Comparison of ENCODE assay signal across 12 mouse cellular contexts in the genomic region with DNA sequence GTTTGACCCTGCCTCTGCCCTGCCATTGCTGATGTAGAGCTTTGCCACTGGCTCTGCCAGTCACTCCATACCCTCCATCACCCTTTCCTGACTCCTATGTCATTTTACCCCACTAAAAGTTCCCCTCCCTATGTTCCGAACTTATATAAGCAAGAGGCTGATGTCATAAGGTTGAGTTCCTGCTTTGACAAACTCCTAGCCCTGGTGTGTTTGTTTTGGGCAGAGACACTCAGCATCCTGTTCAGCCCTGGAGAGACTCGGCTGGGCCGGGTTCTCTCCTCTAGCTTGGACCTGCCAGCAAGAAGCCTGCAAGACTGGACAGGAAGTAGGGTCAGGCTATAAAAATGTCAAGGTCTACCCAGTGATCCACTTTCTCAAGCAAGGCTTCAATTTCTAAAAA. TPM values are rescaled to one million over a fixed set of nuclear protein-coding genes. Genes with fewer than 3 reads are reported as not detected.
DNase-seq lines count a peak whose midpoint lies in the region; TF ChIP-seq lines count a peak whose summit lies in the region.
"Had no signal": no experiment of that assay in that cellular context is flagged by ENCODE, and none has a peak within 500 bp of the region (broad histone marks: within the 10 kb centered on the region; RNA-seq: fewer than 3 reads in every experiment).

No protein-coding gene starts in this region.

- TF ChIP-seq POLR2A in kidney, adult 2 months (IDR thresholded peaks at IDR 0.05; ENCODE audit: low read depth, low read length) = no peak

- peak; percentile 14 for DNase-seq in gastrocnemius, adult 18-20 months (ENCODE audit: low spot score)
- no peak for DNase-seq in gastrocnemius, postnatal 10 days
- DNase-seq in heart, adult 11 months = peak; percentile 97
- DNase-seq in kidney, adult 2 months = peak; percentile 53
- peak; percentile 15 for DNase-seq in lung, postnatal 36 days
- no peak for DNase-seq in natural killer cell, adult 2 months (ENCODE audit: low spot score in 2 of 2)
- no peak for DNase-seq in right cerebral cortex, postnatal 25 days
- no peak for DNase-seq in frontal cortex, postnatal 25 days (ENCODE audit: low spot score in 2 of 2)

- no peak overlapping the region for H3K4me3 ChIP-seq in kidney, adult 2 months (ENCODE audit: insufficient read depth, low read depth, low read length)
- H3K4me3 ChIP-seq: megakaryocyte, embryonic 14.5 days; neural tube, embryonic 15.5 days had no signal

- no peak for TF ChIP-seq CTCF in kidney, adult 2 months (conservative IDR thresholded peaks at IDR 0.05; ENCODE audit: insufficient read depth, insufficient read length, low read depth, low read length)

- H3K4me1 ChIP-seq in kidney, adult 2 months (ENCODE audit: control insufficient read depth, insufficient read depth, low read length) = no peaks in the 10 kb centered on the region
- H3K4me1 ChIP-seq: neural tube, embryonic 15.5 days had no signal

- WGBS in kidney, adult 2 months = 35% methylated on average over 3 of the region's 3 CpGs

- no peaks in the 10 kb centered on the region for H3K27me3 ChIP-seq in kidney, adult 2 months (replicated peaks; ENCODE audit: control insufficient read depth, insufficient read depth, low read length)
- H3K27me3 ChIP-seq: CH12.LX; megakaryocyte, embryonic 14.5 days; neural tube, embryonic 15.5 days had no signal

- H3K36me3 ChIP-seq in kidney, adult 2 months (ENCODE audit: control insufficient read depth, insufficient read depth, low read length) = no peaks in the 10 kb centered on the region
- H3K36me3 ChIP-seq: neural tube, embryonic 15.5 days had no signal

- no peak overlapping the region for H3K27ac ChIP-seq in kidney, adult 2 months (ENCODE audit: insufficient read depth, low read depth, low read length)
- H3K27ac ChIP-seq: neural tube, embryonic 15.5 days had no signal

RNA-seq across cellular contexts. Expression of a gene that starts 52.5 kb away (rescaled TPM):
- total RNA-seq in gastrocnemius, adult 18-20 months (2021) = 10 to 100 TPM; 35.3 to 38.5 TPM
- total RNA-seq in gastrocnemius, postnatal 10 days (2021) = 10 to 100 TPM; 11.2 to 19.3 TPM
- polyA plus RNA-seq in kidney, adult 2 months (2012; rRNA removed) = not detected in 2 replicates
- total RNA-seq: common myeloid progenitor, adult 5-6 weeks had no signal

RNA-seq across cellular contexts. Expression of a gene that starts 58.1 kb away (rescaled TPM):
- 1 to 10 TPM; 2.7 TPM for total RNA-seq in gastrocnemius, adult 18-20 months (2021)
- total RNA-seq in gastrocnemius, postnatal 10 days (2021) = 1 to 10 TPM; 2.5 to 2.6 TPM
- polyA plus RNA-seq in kidney, adult 2 months (2012; rRNA removed) = 0.46 and 0.58 TPM in 2 replicates

RNA-seq across cellular contexts. Expression of a gene that starts 58.3 kb away (rescaled TPM):
- total RNA-seq in gastrocnemius, adult 18-20 months (2021) = 10 to 100 TPM; 20.4 to 21.5 TPM
- total RNA-seq in gastrocnemius, postnatal 10 days (2021) = 10 to 100 TPM; 11.4 to 16.9 TPM
- 5.2 and 15.3 TPM in 2 replicates for polyA plus RNA-seq in kidney, adult 2 months (2012; rRNA removed)

RNA-seq across cellular contexts. Expression of a gene that starts 58.3 kb away (rescaled TPM):
- total RNA-seq in gastrocnemius, adult 18-20 months (2021) = 10 to 100 TPM; 31.2 to 40.4 TPM
- total RNA-seq in gastrocnemius, postnatal 10 days (2021) = 10 to 100 TPM; 18.6 to 23.8 TPM
- polyA plus RNA-seq in kidney, adult 2 months (2012; rRNA removed) = 10.2 and 10.9 TPM in 2 replicates

Comparison
In these comparisons a context has a peak if more than half of its experiments do, and no peak if none do; other contexts are left out.
1. DNase-seq: peak in gastrocnemius, adult 18-20 months (single experiment), heart, adult 11 months (single experiment), kidney, adult 2 months (single experiment) and lung, postnatal 36 days (single experiment); none in gastrocnemius, postnatal 10 days (single experiment), natural killer cell, adult 2 months (0 of 2), right cerebral cortex, postnatal 25 days (single experiment) and frontal cortex, postnatal 25 days (0 of 2).